Mouse (Mus musculus): ENCODE measurements around the gene Plac9a. TPM values are rescaled to one million over a fixed set of nuclear protein-coding genes. Genes with fewer than 3 reads are reported as not detected.

Gene Plac9a
- polyA plus RNA-seq, 1 experiment from 2014 or later, result not detected

Other genes with a start within 250 kb of the Plac9a start
- 32.3 and 33.3 TPM in 2 replicates for gene Ppif, start 208.9 kb downstream of the Plac9a start, polyA plus RNA-seq (2014; fragmentation: Nextera tagmentation; extraction: Ambion mirVana)
- gene Zcchc24, start 134.1 kb downstream of the Plac9a start, polyA plus RNA-seq (2014; fragmentation: Nextera tagmentation; extraction: Ambion mirVana), result 13.4 and 14.3 TPM in 2 replicates
- 4.3 and 5.5 TPM in 2 replicates for gene Anxa11, start 60.9 kb downstream of the Plac9a start, polyA plus RNA-seq (2014; fragmentation: Nextera tagmentation; extraction: Ambion mirVana)
- 3.3 and 3.6 TPM in 2 replicates for gene Tmem254a, start 24.6 kb upstream of the Plac9a start, polyA plus RNA-seq (2014; fragmentation: Nextera tagmentation; extraction: Ambion mirVana)
- gene Cphx1, start 35.2 kb upstream of the Plac9a start, polyA plus RNA-seq (2014; fragmentation: Nextera tagmentation; extraction: Ambion mirVana), result not detected in 2 replicates
- 6.3 and 6.9 TPM in 2 replicates for gene Duxbl1, start 75.5 kb upstream of the Plac9a start, polyA plus RNA-seq (2014; fragmentation: Nextera tagmentation; extraction: Ambion mirVana)
- gene Gm9780, start 139.6 kb upstream of the Plac9a start, polyA plus RNA-seq (2014; fragmentation: Nextera tagmentation; extraction: Ambion mirVana), result 0.67 and 2.0 TPM in 2 replicates
- 22.1 and 24.6 TPM in 2 replicates for gene Tmem254c, start 164.3 kb upstream of the Plac9a start, polyA plus RNA-seq (2014; fragmentation: Nextera tagmentation; extraction: Ambion mirVana)
- not detected in 2 replicates for gene Cphx2, start 178.4 kb upstream of the Plac9a start, polyA plus RNA-seq (2014; fragmentation: Nextera tagmentation; extraction: Ambion mirVana)
- gene Cphx3, start 179.2 kb upstream of the Plac9a start, polyA plus RNA-seq (2014; fragmentation: Nextera tagmentation; extraction: Ambion mirVana), result not detected in 2 replicates
- gene Duxbl2, start 215.2 kb upstream of the Plac9a start, polyA plus RNA-seq (2014; fragmentation: Nextera tagmentation; extraction: Ambion mirVana), result 0.50 and 3.3 TPM in 2 replicates